Mouse (Mus musculus) embryonic stem cell, embryonic (primary cell): Measurements from ENCODE around the gene Hspa2.

Source experiments
- CTCF ChIA-PET, 4 experiments: fragments of 300-600 bp in 2 of 4; fragments of 350-600 bp in 2 of 4; sonication (Branson Sonifier 250); formaldehyde crosslinking; loops; one replicate each; lab custom pipeline; 2022; ENCODE audit warnings: inconsistent platforms in 2 of 4; lab: Charles Lee
- POLR2A ChIA-PET, 4 experiments: fragments of 300-600 bp in 2 of 4; fragments of 350-600 bp in 2 of 4; sonication (Branson Sonifier 250); formaldehyde crosslinking; loops; one replicate each; lab custom pipeline; 2022; ENCODE audit warnings: antibody characterized with exemption in 4 of 4, inconsistent platforms in 1 of 4; lab: Charles Lee

Hspa2 gene

GRCm38 (mm10) chr12:76403886-76404537, at the start of gene Hspa2:
Hspa2 (plus strand) TSS chr12:76404176.
- ChIA-PET CTCF (interaction anchor here in 3 of 4 experiments (0.6 to 1.9 kb wide), 7 partner anchors 12 to 374 kb away, joined by 3 to 8 read pairs (median 4); no protein-coding TSS in a partner anchor), POLR2A (interaction anchor here in 3 of 4 experiments (0.6 to 4.4 kb wide), 62 partner anchors 10 to 808 kb away, joined by 3 to 26 read pairs (median 4); partner anchors contain the start of genes Ppp1r36 (in 2 of the 3), Mthfd1 (in 1 of the 3), Ppp2r5e (in 1 of the 3) and Wdr89 (in 1 of the 3))

GRCm38 (mm10) chr12:76360868-76361267, 43.1 kb upstream of the Hspa2 start:
- ChIA-PET POLR2A (interaction anchor here in 3 of 4 experiments (0.6 to 1.9 kb wide), 9 partner anchors 11 to 374 kb away, joined by 3 to 6 read pairs (median 3); partner anchors contain the start of gene Mthfd1 (in 1 of the 3)), CTCF (interaction anchor here in 2 of 4 experiments (0.6 to 1.3 kb wide), 4 partner anchors 40 to 125 kb away, joined by 3 to 5 read pairs (median 3); no protein-coding TSS in a partner anchor)

- CTCF ChIA-PET = interaction anchor here (0.5 to 2.2 kb wide), 10 partner anchors 11 to 391 kb away, joined by 3 to 7 read pairs (median 3); no protein-coding TSS in a partner anchor
- POLR2A ChIA-PET = interaction anchor here (0.5 to 2.8 kb wide), 16 partner anchors 8 to 573 kb away, joined by 3 to 14 read pairs (median 4); partner anchors contain the start of genes Hspa2 (in 1 of the 4) and Mthfd1 (in 1 of the 4)
Observed at GRCm38 (mm10) chr12:76361405-76362302, 42.3 kb upstream of the Hspa2 start.

GRCm38 (mm10) chr12:76362303-76362676, 41.7 kb upstream of the Hspa2 start:
- CTCF ChIA-PET = interaction anchor here in 3 of 4 experiments (0.5 to 2.2 kb wide), 8 partner anchors 10 to 563 kb away, joined by 3 to 9 read pairs (median 3); no protein-coding TSS in a partner anchor
- POLR2A ChIA-PET = interaction anchor here in 3 of 4 experiments (0.7 to 2.8 kb wide), 13 partner anchors 9 to 113 kb away, joined by 3 to 14 read pairs (median 6); partner anchors contain the start of gene Hspa2 (in 1 of the 3)

GRCm38 (mm10) chr12:76366276-76366675, 37.7 kb upstream of the Hspa2 start:
- ChIA-PET POLR2A (interaction anchor here in 3 of 4 experiments (0.7 to 2.3 kb wide), 10 partner anchors 9 to 230 kb away, joined by 3 to 10 read pairs (median 4); no protein-coding TSS in a partner anchor), CTCF (no interaction called here)

GRCm38 (mm10) chr12:76367096-76367995, 36.6 kb upstream of the Hspa2 start:
- POLR2A ChIA-PET = interaction anchor here in 3 of 4 experiments (0.6 to 2.3 kb wide), 24 partner anchors 9 to 698 kb away, joined by 3 to 11 read pairs (median 3); partner anchors contain the start of genes Akap5 (in 1 of the 3) and Hspa2 (in 1 of the 3)
- CTCF ChIA-PET = interaction anchor here in 1 of 4 experiments (0.6 to 1.2 kb wide), 3 partner anchors 165 to 385 kb away, joined by 3 to 5 read pairs (median 3); no protein-coding TSS in a partner anchor

GRCm38 (mm10) chr12:76368201-76368789, 35.7 kb upstream of the Hspa2 start:
- ChIA-PET POLR2A (interaction anchor here in 3 of 4 experiments (0.7 to 2.3 kb wide), 22 partner anchors 8 to 699 kb away, joined by 3 to 11 read pairs (median 3); partner anchors contain the start of genes Hspa2 (in 2 of the 3), Akap5 (in 1 of the 3) and Wdr89 (in 1 of the 3)), CTCF (interaction anchor here in 3 of 4 experiments (0.5 to 1.2 kb wide), 6 partner anchors 14 to 384 kb away, joined by 3 to 5 read pairs (median 3); no protein-coding TSS in a partner anchor)

- ChIA-PET CTCF (interaction anchor here in 3 of 4 experiments (0.5 to 1.0 kb wide), 4 partner anchors 14 to 172 kb away, joined by 3 to 4 read pairs (median 3); no protein-coding TSS in a partner anchor), POLR2A (interaction anchor here in 3 of 4 experiments (0.8 to 2.3 kb wide), 13 partner anchors 11 to 700 kb away, joined by 3 to 11 read pairs (median 4); partner anchors contain the start of genes Hspa2 (in 1 of the 3) and Wdr89 (in 1 of the 3))
Observed at GRCm38 (mm10) chr12:76368790-76369205, 35.2 kb upstream of the Hspa2 start.

GRCm38 (mm10) chr12:76369206-76369977, 34.6 kb upstream of the Hspa2 start, which contains the start of gene Zbtb25:
Zbtb25 (minus strand) TSS chr12:76369602.
- POLR2A ChIA-PET = interaction anchor here in 3 of 4 experiments (0.8 to 4.7 kb wide), 7 partner anchors 11 to 700 kb away, joined by 3 to 38 read pairs (median 5); partner anchors contain the start of gene Wdr89 (in 1 of the 3)
- CTCF ChIA-PET = interaction anchor here in 3 of 4 experiments (0.6 to 1.0 kb wide), 4 partner anchors 15 to 173 kb away, joined by 3 to 4 read pairs (median 4); no protein-coding TSS in a partner anchor

- ChIA-PET POLR2A (interaction anchor here in 3 of 4 experiments (0.7 to 4.7 kb wide), 18 partner anchors 8 to 508 kb away, joined by 3 to 38 read pairs (median 3); partner anchors contain the start of genes Hspa2 (in 1 of the 3) and Ppp1r36 (in 1 of the 3)), CTCF (interaction anchor here in 2 of 4 experiments (0.6 kb wide), 2 partner anchors 20 to 184 kb away, joined by 4 read pairs; no protein-coding TSS in a partner anchor)
Observed at GRCm38 (mm10) chr12:76369978-76370830, 33.8 kb upstream of the Hspa2 start, which contains the start of gene Zbtb1. Zbtb1 (plus strand) TSS chr12:76370266.

- ChIA-PET CTCF (interaction anchor here in 3 of 4 experiments (0.6 to 0.7 kb wide), 6 partner anchors 29 to 513 kb away, joined by 3 to 8 read pairs (median 6); no protein-coding TSS in a partner anchor), POLR2A (interaction anchor here in 3 of 4 experiments (0.5 to 4.7 kb wide), 45 partner anchors 9 to 965 kb away, joined by 3 to 38 read pairs (median 3); partner anchors contain the start of genes Hspa2 (in 1 of the 3), Mthfd1 (in 1 of the 3) and Ppp1r36 (in 1 of the 3))
Observed at GRCm38 (mm10) chr12:76370831-76371571, 33.0 kb upstream of the Hspa2 start.

GRCm38 (mm10) chr12:76372046-76372445, 31.9 kb upstream of the Hspa2 start:
- POLR2A ChIA-PET = interaction anchor here in 2 of 4 experiments (1.1 to 4.7 kb wide), 10 partner anchors 8 to 177 kb away, joined by 3 to 38 read pairs (median 4); partner anchors contain the start of gene Hspa2 (in 1 of the 2)
- CTCF ChIA-PET = interaction anchor here in 3 of 4 experiments (0.5 to 1.7 kb wide), 4 partner anchors 9 to 437 kb away, joined by 3 to 9 read pairs (median 6); no protein-coding TSS in a partner anchor
